Mouse (Mus musculus): Measurements from ENCODE around the gene Prpf38b. TPM values are rescaled to one million over a fixed set of nuclear protein-coding genes. Genes with fewer than 3 reads are reported as not detected.

Gene Prpf38b
- total RNA-seq, 2 experiments from 2014 or later: 43.9 to 53.2 TPM

DNA sequence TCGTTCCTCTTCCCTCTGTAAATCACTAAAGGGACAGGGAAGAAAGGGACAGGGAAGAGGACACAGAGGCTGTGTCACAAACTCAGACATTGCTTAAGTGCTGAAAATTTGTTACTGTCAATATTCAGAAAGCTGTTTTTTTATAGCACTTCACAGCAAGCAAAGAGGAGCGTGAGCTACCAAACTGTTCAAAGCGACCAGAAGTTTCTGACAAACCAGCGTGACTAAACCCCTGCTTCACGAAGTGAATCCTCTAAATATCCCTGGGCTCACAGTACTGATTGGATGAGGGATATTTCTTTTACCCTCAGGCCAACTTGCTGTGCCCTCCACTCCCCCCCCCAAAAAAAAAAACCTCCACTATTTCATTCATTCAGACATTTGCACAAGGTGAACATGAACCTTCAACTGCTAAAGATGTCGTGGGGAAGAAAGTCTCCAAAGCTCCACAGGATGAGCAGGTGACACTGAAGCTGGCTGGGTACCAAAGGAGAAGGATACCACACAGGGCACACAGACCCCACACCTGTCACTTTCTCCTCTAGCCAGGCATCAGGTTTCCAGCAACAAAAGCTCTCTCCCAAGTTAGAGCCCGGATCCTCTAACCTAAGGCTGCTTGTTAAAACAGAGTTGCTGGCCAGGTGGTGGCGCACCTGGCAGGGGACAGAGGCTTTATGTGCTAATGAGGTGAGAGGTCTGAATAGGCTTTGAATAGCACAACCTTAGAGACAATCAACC is 55.0 kb downstream of the Prpf38b start:
- DNase-seq (ENCODE audit: extremely low spot score in 1 of 2, low spot score in 2 of 2): no peak
- TF ChIP-seq CTCF (IDR thresholded peaks at IDR 0.05): no peak; the same call in none of the 2 replicates
- Histone ChIP-seq H3K4me3 (no peak overlapping the region), H3K27ac (no peak overlapping the region; the same call in 1 of the 2 replicates)
- intact Hi-C loops (cut with DNase I): loop anchor here (5.0 kb wide), 1 partner anchor 56 kb away; the partner anchor contains the start of gene Prpf38b

DNA sequence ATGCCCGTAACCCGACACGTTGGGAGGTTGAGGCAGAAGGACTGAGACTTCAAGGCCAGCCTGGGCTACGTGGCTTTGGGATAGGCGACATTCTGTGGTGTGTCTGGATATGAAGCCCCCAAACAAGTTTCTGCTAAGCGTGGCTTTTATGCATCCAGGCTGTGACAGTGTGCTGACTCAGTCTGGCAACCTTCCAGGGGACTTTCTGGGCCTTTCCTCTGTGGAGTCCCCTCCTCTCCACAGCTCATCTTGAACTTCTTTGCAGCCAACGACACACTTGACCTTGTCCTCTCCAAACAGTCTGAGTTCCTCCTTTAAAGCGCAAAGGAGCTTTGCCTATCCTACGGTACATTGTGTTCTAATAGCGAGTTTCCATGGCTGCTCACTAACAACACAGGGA is 55.7 kb downstream of the Prpf38b start:
- no peak for TF ChIP-seq CTCF (IDR thresholded peaks at IDR 0.05)
- peak overlapping the region; percentile 84 for H3K27ac ChIP-seq
- no peak overlapping the region for H3K4me3 ChIP-seq
- intact Hi-C loops (cut with DNase I): loop anchor here (1.0 to 5.0 kb wide), 2 partner anchors 26 to 56 kb away; partner anchors contain the start of gene Prpf38b
- DNase-seq (ENCODE audit: extremely low spot score in 1 of 2, low spot score in 2 of 2): peak in 1 of 2 experiments; percentile 32

DNA sequence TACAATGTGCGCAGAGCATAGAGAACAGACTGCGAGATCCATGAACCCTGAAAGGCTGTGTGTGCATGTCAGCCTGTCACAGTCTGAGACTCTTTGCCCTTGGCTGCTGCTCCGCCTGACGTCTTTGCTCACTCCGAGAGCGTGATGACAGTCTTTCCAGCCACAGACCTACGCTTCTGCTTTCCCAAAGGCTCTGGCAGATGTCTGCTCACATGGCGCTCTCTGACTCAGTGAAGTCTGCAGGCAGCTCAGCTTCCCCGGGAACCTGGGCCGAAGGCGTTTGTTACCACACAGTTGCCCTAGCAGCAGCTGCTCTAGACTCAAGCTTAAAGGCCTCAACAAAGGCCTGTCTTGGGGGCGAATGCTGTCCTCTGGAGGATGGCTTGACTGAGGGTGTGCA is 56.2 kb downstream of the Prpf38b start:
- no peak for TF ChIP-seq CTCF (IDR thresholded peaks at IDR 0.05)

DNA sequence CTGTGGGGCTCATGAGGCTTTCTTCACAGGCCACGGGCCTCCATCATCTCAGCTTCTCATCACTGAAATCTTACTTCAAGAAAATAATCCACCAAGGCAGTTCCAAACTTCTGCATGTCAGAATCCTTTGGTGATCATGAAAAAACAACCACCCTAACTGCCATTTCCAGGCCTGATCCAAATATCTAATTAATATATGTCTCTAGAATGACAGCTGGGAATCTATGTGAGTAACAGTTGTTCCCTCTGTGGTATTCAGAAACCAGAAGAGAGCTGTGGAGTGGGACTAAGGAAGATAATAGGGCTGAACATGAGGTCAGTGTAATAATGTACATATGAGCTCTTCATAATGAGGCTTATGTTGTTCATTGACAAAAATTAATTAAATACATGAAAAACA is 58.3 kb downstream of the Prpf38b start:
- no peak overlapping the region for H3K27ac ChIP-seq
- no peak overlapping the region for H3K4me3 ChIP-seq
- intact Hi-C loops (cut with DNase I): no loop called here
- DNase-seq (ENCODE audit: extremely low spot score in 1 of 2, low spot score in 2 of 2): no peak
- TF ChIP-seq CTCF (IDR thresholded peaks at IDR 0.05): no peak

More for the DNA sequence above, 56.2 kb downstream of the Prpf38b start:
- intact Hi-C loops (cut with DNase I): loop anchor here (1.0 to 5.0 kb wide), 2 partner anchors 27 to 57 kb away; partner anchors contain the start of gene Prpf38b
- DNase-seq (ENCODE audit: extremely low spot score in 1 of 2, low spot score in 2 of 2): peak; percentile 77
- Histone ChIP-seq H3K27ac (peak overlapping the region; percentile 84), H3K4me3 (no peak overlapping the region)

Other genes starting within 250 kb of the Prpf38b start
- 10 to 100 TPM; 12.2 to 13.5 TPM for gene Gpsm2, start 189.4 kb downstream of the Prpf38b start, total RNA-seq (2021)
- gene Aknad1, start 172.1 kb downstream of the Prpf38b start, total RNA-seq (2021): not detected
- 10 to 100 TPM; 17.8 to 23.1 TPM for gene Stxbp3, start 71.2 kb downstream of the Prpf38b start, total RNA-seq (2021)
- gene Fndc7, start 21.7 kb downstream of the Prpf38b start, total RNA-seq (2021): under 1 TPM in 1 of 2 experiments, not detected in 1; 0.26 TPM
- 1 to 10 TPM; 2.1 to 2.3 TPM for gene Henmt1, start 28.1 kb upstream of the Prpf38b start, total RNA-seq (2021)
- gene Gm9857, start 28.7 kb upstream of the Prpf38b start, total RNA-seq (2021): not detected
- gene Fam102b, start 115.9 kb upstream of the Prpf38b start, total RNA-seq (2021): 10 to 100 TPM; 29.6 to 35.0 TPM
- gene Slc25a54, start 168.7 kb upstream of the Prpf38b start, total RNA-seq (2021): not detected
- 1 to 10 TPM; 3.4 to 4.0 TPM for gene Slc25a24, start 211.4 kb upstream of the Prpf38b start, total RNA-seq (2021)

Measured in left cerebral cortex, adult 2 months (tissue).